Mouse (Mus musculus) monocyte, adult 5-6 weeks (primary cell): ENCODE results near the gene Gm5788. TPM values are rescaled to one million over a fixed set of nuclear protein-coding genes. Genes with fewer than 3 reads are reported as not detected.
"Not testable (repeated sequence)": the region's sequence is repeated elsewhere in the genome, so short reads cannot be mapped to it uniquely, and the experiment has no call there.

Experiments used
- ATAC-seq: fragments of 153-309, 156-312 bp; replicated peaks from 2 replicates; pipeline ENCODE4 v1.8.0; 2017; ENCODE audit warnings: mild to moderate bottlenecking; ENCODE audit not compliant: low TSS enrichment, insufficient number of reproducible peaks, severe bottlenecking, poor library complexity, low FRiP score
- total RNA-seq: library from RNA; stranded (forward); fragments of 200-1000, 200-491, 200-594 nt; gene quantifications from 3 replicates; pipeline ENCODE4 v1.2.3, GENCODE M21; 2017

The Gm5788 gene
- not detected in 3 replicates for total RNA-seq

- ATAC-seq: not testable (repeated sequence)
Measured at GRCm38 (mm10) chr12:87494421-87494820, at the start of gene Gm5788. TSS of gene Gm5788 (plus strand) at chr12:87494721.

DNA sequence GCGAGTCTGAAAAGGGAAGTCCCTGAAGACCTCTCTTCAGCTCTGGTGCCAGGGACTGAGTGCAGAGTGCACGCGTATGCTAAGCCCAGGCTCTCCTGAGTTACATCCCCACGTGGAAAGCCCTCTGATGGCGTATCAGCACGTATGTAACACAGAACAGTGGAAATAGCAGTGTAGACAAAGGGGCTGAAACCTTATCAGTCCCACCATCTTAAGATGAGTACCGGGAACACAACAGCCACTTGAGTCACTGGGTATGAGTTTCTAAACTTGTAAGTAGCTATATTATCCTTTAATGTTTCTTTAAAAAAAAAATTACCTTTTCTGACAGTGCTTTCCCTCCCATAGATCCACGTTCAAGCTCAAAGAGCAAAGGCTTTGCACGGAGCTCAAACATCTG lies 45.1 kb upstream of the Gm5788 start:
- ATAC-seq: no peak

DNA sequence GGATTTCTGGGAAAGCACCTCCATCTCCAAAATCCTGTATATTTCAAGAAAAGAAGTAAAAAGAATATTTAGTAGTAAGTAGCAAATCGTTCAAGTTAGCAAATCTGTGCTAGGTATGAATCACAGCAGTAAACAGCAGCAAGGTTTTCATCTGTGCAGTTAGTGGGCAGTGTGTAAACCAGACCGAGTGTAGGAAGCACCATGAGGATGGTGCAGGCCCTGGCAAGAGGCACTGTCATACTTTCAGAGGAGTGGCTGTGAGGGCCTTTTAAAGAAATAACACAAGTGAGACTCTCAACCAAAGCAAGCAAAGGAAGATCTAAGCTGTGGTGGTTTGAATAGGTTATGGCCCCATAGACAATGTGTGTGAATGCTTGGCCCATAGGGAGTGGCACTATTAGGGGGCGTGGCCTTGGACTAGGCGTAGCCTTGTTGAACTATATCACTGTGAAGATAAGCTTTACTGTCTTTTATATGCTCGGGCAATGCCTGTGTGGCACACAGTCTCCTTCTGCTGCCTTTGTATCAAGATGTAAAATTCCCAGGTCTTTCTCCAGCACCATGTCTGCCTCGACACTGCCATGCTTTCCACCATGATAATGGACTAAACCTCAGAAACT lies 29.7 kb upstream of the Gm5788 start:
- no peak for ATAC-seq

DNA sequence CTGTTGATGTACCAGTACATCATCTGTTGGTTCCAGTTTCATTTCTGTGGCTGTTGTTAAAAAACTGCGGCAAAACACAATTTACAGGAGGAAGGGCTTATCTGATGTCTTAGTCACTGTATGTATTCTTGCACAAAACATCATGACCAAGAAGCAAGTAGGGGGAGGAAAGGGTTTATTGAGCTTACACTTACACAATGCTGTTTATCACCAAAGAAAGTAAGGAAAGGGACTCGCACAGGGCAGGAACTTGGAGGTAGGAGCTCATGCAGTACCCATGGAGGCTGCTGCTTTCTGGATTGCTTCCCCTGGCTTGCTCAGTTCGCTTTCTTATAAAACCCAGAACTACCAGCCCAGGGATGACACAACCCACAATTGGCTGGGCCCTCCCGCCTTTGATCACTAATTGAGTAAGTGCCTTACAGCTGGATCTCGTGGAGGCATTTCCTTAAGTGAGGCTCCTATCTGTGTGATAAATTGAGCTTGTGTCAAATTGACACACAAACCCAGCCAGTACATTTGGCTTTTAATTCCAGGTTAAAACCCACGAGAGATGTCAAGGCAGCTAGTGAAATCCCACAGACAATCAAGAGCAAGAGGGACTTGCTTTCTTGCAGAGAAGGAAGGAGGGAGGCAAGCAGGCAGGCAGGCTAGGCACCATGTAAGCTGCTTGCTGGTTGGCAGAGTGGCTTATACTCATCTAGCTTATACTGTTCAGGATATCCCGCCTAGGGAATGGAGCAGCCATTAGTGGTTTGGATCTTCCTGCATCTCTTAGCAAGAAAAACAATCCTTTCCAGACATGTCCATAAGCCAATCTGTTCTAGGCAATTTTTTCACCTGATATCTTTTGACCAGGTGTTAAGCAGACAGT lies 24.0 kb upstream of the Gm5788 start:
- no peak for ATAC-seq

DNA sequence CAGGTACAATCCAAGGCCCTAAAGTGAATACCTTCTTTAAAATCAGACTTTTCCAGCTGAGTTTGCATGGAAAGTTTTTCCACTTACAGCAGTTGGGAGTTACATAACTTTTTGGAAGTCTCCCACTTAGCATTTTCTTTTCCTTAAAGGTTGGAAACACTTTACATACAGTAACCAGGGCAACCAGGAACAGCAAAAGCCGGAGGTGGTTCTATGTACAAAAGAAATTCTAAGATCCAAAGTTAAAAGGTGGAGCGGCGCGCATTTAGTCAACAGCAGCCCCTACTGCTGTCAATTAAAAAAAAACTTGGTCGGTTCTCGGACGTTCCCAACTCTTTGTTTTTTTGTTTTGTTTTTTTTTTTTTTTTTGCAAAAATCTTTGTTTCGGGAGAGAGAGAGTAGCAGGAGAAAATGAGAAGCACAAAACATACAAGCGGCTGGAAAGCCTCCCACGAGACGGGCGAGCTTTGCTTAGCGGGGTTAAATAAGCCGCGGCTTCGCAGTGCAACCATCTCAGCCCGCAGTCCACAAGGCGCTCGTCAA lies 23.0 kb upstream of the Gm5788 start:
- no peak for ATAC-seq

- peak; percentile 96 for ATAC-seq
Measured at GRCm38 (mm10) chr12:87471964-87472786, 22.3 kb upstream of the Gm5788 start, which contains the start of gene Snw1. TSS of gene Snw1 (minus strand) at chr12:87472274.

DNA sequence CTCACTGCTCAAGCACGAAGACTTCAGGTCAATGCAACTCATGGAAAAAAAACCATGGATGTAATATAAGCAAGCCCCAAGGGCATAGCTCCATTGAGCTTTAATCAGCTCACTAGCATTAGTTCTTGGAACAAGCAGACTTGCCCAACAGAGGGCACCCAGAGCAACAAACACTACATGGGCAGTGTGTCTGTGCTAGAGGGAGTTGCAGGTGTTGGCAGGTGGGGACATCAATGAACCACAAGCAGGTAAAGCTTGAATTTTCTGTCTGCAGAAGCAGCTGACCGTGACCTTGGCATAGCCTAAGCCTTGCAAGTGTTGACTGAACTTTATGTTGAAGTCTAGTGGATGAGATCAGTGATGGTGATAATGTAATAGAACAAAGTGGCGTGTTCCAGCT lies 19.8 kb upstream of the Gm5788 start:
- ATAC-seq: no peak

DNA sequence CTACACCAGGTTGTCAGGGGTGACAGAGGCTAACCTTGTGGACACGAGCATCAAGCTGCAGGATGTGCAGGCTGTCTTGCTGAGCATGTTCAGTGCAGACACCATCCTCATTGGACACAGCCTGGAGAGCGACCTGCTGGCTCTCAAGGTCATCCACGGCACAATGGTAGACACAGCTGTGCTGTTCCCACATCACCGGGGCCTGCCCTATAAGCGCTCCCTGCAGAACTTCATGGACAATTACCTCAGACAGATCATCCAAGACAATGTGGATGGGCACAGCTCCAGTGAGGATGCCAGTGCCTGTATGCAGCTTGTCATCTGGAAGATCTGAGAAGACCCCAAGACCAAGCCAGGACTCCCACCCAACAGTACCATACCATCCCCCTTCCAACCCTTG lies 12.0 kb upstream of the Gm5788 start:
- not testable (repeated sequence) for ATAC-seq

- ATAC-seq: not testable (repeated sequence)
Measured at GRCm38 (mm10) chr12:87488683-87489082, 5.8 kb upstream of the Gm5788 start.

DNA sequence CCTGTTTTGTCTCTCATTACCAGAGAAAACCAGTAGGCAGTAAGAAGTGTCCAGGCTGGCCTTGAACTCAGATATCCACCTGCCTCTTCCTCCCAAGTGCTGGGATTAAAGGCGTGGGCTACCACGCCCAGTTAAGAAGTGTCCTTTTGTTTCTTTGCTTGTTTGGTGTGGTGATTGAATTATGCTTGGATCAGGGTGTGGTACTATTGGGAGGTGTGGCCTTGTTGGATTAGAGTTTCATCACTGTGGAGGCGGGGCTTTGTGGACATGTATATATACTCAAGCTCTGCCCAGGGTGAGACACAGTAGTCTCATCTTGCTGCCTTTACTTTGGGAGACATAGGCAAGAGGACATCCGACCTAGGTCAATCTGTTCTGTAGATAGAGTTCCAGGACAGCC lies 19.5 kb downstream of the Gm5788 start, which contains the start of gene Gm8300:
Gene Gm8300, plus strand, starts transcription at position 301 of the 400 bp plus-strand sequence.
- not testable (repeated sequence) for ATAC-seq

- not testable (repeated sequence) for ATAC-seq
Measured at GRCm38 (mm10) chr12:87519616-87520015, 25.1 kb downstream of the Gm5788 start.

GRCm38 (mm10) chr12:87543927-87544326 lies 49.4 kb downstream of the Gm5788 start:
- ATAC-seq: no peak

Other genes starting within 250 kb of the Gm5788 start
- gene Vipas39, start 228.5 kb upstream of the Gm5788 start, total RNA-seq: 29.4 to 34.9 TPM (median 34.6 TPM) in 3 replicates
- 175 to 197 TPM (median 181 TPM) in 3 replicates for gene Ahsa1, start 228.2 kb upstream of the Gm5788 start, total RNA-seq
- not detected in 3 replicates for gene Ism2, start 195.0 kb upstream of the Gm5788 start, total RNA-seq
- 143 to 275 TPM (median 270 TPM) in 3 replicates for gene Sptlc2, start 106.4 kb upstream of the Gm5788 start, total RNA-seq
- gene Slirp, start 50.8 kb upstream of the Gm5788 start, total RNA-seq: 58.5 to 81.5 TPM (median 77.2 TPM) in 3 replicates
- gene Alkbh1, start 50.7 kb upstream of the Gm5788 start, total RNA-seq: 29.1 to 63.3 TPM (median 38.0 TPM) in 3 replicates
- 144 to 150 TPM (median 147 TPM) in 3 replicates for gene Snw1, start 22.4 kb upstream of the Gm5788 start, total RNA-seq
- not detected in 3 replicates for gene Gm8300, start 19.6 kb downstream of the Gm5788 start, total RNA-seq
- not detected in 3 replicates for gene Oog1, start 108.0 kb downstream of the Gm5788 start, total RNA-seq
- gene Gm4027, start 124.1 kb downstream of the Gm5788 start, total RNA-seq: not detected in 3 replicates
- not detected in 3 replicates for gene Gm16381, start 149.9 kb downstream of the Gm5788 start, total RNA-seq